Mouse (Mus musculus) limb, embryonic 15.5 days (tissue): ENCODE measurements around the gene Fcgrt. TPM values are rescaled to one million over a fixed set of nuclear protein-coding genes. Genes with fewer than 3 reads are reported as not detected.

Experiments
- ATAC-seq: fragments of 200-750 bp; cut with Nextera tagmentation; 2 replicates; pipeline ENCODE4 v1.8.0; 2017; ENCODE audit warnings: low read depth, moderate TSS enrichment; ENCODE audit not compliant: insufficient number of reproducible peaks, low FRiP score, low TSS enrichment
- H3K27ac ChIP-seq: fragments of 300-500 bp; sonication (generic); 2 replicates; pipeline ENCODE4 v1.5.1; 2015; ENCODE audit warnings: moderate library complexity, mild to moderate bottlenecking, inconsistent platforms
- H3K27me3 ChIP-seq: fragments of 300-500 bp; sonication (generic); 2 replicates; pipeline ENCODE4 v1.6.1; 2015; ENCODE audit warnings: inconsistent platforms
- H3K36me3 ChIP-seq: fragments of 300-500 bp; sonication (generic); 2 replicates; pipeline ENCODE4 v1.6.1; 2015; ENCODE audit warnings: inconsistent platforms
- H3K4me1 ChIP-seq: fragments of 300-500 bp; sonication (generic); 2 replicates; pipeline ENCODE4 v1.6.1; 2015; ENCODE audit warnings: inconsistent platforms
- H3K4me2 ChIP-seq: fragments of 300-500 bp; sonication (generic); 2 replicates; pipeline ENCODE4 v1.6.1; 2015; ENCODE audit warnings: mild to moderate bottlenecking, inconsistent platforms
- H3K4me3 ChIP-seq: fragments of 300-500 bp; sonication (generic); 2 replicates; pipeline ENCODE4 v1.5.1; 2015; ENCODE audit warnings: mild to moderate bottlenecking, inconsistent platforms
- H3K9ac ChIP-seq: fragments of 300-500 bp; sonication (generic); 2 replicates; pipeline ENCODE4 v1.6.1; 2015; ENCODE audit warnings: inconsistent platforms
- H3K9me3 ChIP-seq: fragments of 300-500 bp; sonication (generic); 2 replicates; pipeline ENCODE4 v1.6.1; 2016; ENCODE audit warnings: inconsistent platforms
- WGBS: fragments of 180-500 bp; shearing (Covaris S2); methylation state at CpG from one replicate; pipeline ENCODE4 v1.1.7; 2015; 5-methylcytosine and 5-hydroxymethylcytosine counted together
- polyA plus RNA-seq: library from polyadenylated mRNA; unstranded; fragments of >200 nt; fragmentation: Nextera tagmentation; extraction: Ambion mirVana; gene quantifications from 2 replicates; pipeline ENCODE4 v1.2.1, GENCODE M21; 2015

The Fcgrt gene
- polyA plus RNA-seq, 1 experiment from 2014 or later: 99.7 TPM

- ATAC-seq: no peak
- 63% methylated on average over 8 of the region's 8 CpGs for WGBS
- Histone ChIP-seq H3K27ac (no peak overlapping the region), H3K9ac (no peak overlapping the region), H3K36me3 (peaks cover 34% of the 10 kb centered on the region), H3K4me3 (no peak overlapping the region), H3K9me3 (no peaks in the 10 kb centered on the region), H3K4me2 (no peak overlapping the region), H3K27me3 (0 out of 2 replicates have a peak, but pooled peaks cover 5% of the 10 kb centered on the region), H3K4me1 (peaks cover 9% of the 10 kb centered on the region)
Measured at GRCm38 (mm10) chr7:45139904-45140723, 36.5 kb upstream of the Fcgrt start.

- no peak for ATAC-seq
- WGBS: 79% methylated on average over 1 of the region's 1 CpGs
- H3K9ac ChIP-seq: no peak overlapping the region
- H3K27ac ChIP-seq: no peak overlapping the region
- H3K4me1 ChIP-seq: peaks cover 15% of the 10 kb centered on the region
- H3K27me3 ChIP-seq: 0 out of 2 replicates have a peak, but pooled peaks cover 6% of the 10 kb centered on the region
- H3K4me2 ChIP-seq: no peak overlapping the region
- H3K36me3 ChIP-seq: peaks cover 17% of the 10 kb centered on the region
- H3K4me3 ChIP-seq: no peak overlapping the region
- no peaks in the 10 kb centered on the region for H3K9me3 ChIP-seq
Measured at GRCm38 (mm10) chr7:45138403-45138802, 34.8 kb upstream of the Fcgrt start.

GRCm38 (mm10) chr7:45137171-45138006 lies 33.7 kb upstream of the Fcgrt start:
- Histone ChIP-seq H3K4me2 (no peak overlapping the region), H3K4me1 (peaks cover 15% of the 10 kb centered on the region), H3K27me3 (0 out of 2 replicates have a peak, but pooled peaks cover 6% of the 10 kb centered on the region), H3K27ac (no peak overlapping the region), H3K9ac (no peak overlapping the region), H3K36me3 (peaks cover 8% of the 10 kb centered on the region), H3K4me3 (no peak overlapping the region), H3K9me3 (no peaks in the 10 kb centered on the region)
- no peak for ATAC-seq
- 81% methylated on average over 12 of the region's 12 CpGs for WGBS

GRCm38 (mm10) chr7:45135993-45136567 lies 32.4 kb upstream of the Fcgrt start, which contains the start of the genes Gm45713 and Flt3l:
TSS of gene Gm45713 (minus strand) at chr7:45136231.
TSS of gene Flt3l (minus strand) at chr7:45136432.
- peak; percentile 68; the same call in 1 of the 2 replicates for ATAC-seq
- WGBS: 1% methylated on average over 29 of the region's 29 CpGs

GRCm38 (mm10) chr7:45135370-45135769 lies 31.7 kb upstream of the Fcgrt start:
- peak overlapping the region; percentile 87; the same call in 1 of the 2 replicates for H3K4me2 ChIP-seq
- H3K4me3 ChIP-seq: peak overlapping the region; percentile 54
- ATAC-seq: no peak
- H3K27ac ChIP-seq: no peak overlapping the region; the same call in 1 of the 2 replicates
- H3K9me3 ChIP-seq: no peaks in the 10 kb centered on the region
- H3K36me3 ChIP-seq: no peaks in the 10 kb centered on the region
- 0 out of 2 replicates have a peak, but pooled peaks cover 6% of the 10 kb centered on the region for H3K27me3 ChIP-seq
- peaks cover 15% of the 10 kb centered on the region for H3K4me1 ChIP-seq
- 73% methylated on average over 3 of the region's 3 CpGs for WGBS
- H3K9ac ChIP-seq: no peak overlapping the region

More at GRCm38 (mm10) chr7:45135993-45136567, 32.4 kb upstream of the Fcgrt start, which contains the start of the genes Gm45713 and Flt3l:
- Histone ChIP-seq H3K9ac (peak within 1 kb of the TSS; percentile 42), H3K36me3 (no peaks in the 10 kb centered on the region), H3K4me3 (peak within 1 kb of the TSS; percentile 54), H3K27me3 (0 out of 2 replicates have a peak, but pooled peaks cover 6% of the 10 kb centered on the region), H3K4me1 (peaks cover 15% of the 10 kb centered on the region), H3K27ac (peak within 1 kb of the TSS; percentile 51; the same call in 1 of the 2 replicates), H3K4me2 (peak within 1 kb of the TSS; percentile 87), H3K9me3 (no peaks in the 10 kb centered on the region)

- no peak overlapping the region for H3K9ac ChIP-seq
- peak; percentile 46; the same call in 1 of the 2 replicates for ATAC-seq
Measured at GRCm38 (mm10) chr7:45134544-45135026, 30.9 kb upstream of the Fcgrt start.

GRCm38 (mm10) chr7:45133446-45134159 lies 30.0 kb upstream of the Fcgrt start:
- H3K27ac ChIP-seq: no peak overlapping the region
- H3K4me3 ChIP-seq: no peak overlapping the region
- WGBS: 71% methylated on average over 8 of the region's 8 CpGs
- H3K9me3 ChIP-seq: no peaks in the 10 kb centered on the region
- no peak overlapping the region for H3K4me2 ChIP-seq
- 0 out of 2 replicates have a peak, but pooled peaks cover 6% of the 10 kb centered on the region for H3K27me3 ChIP-seq
- no peak for ATAC-seq
- H3K9ac ChIP-seq: no peak overlapping the region
- peaks cover 24% of the 10 kb centered on the region for H3K4me1 ChIP-seq
- no peaks in the 10 kb centered on the region for H3K36me3 ChIP-seq

More at GRCm38 (mm10) chr7:45134544-45135026, 30.9 kb upstream of the Fcgrt start:
- H3K4me3 ChIP-seq: no peak overlapping the region
- WGBS: 13% methylated on average over 12 of the region's 12 CpGs
- H3K9me3 ChIP-seq: no peaks in the 10 kb centered on the region
- no peak overlapping the region for H3K27ac ChIP-seq
- H3K36me3 ChIP-seq: no peaks in the 10 kb centered on the region
- peak overlapping the region; percentile 12; the same call in 1 of the 2 replicates for H3K4me2 ChIP-seq
- H3K4me1 ChIP-seq: peaks cover 19% of the 10 kb centered on the region
- H3K27me3 ChIP-seq: 0 out of 2 replicates have a peak, but pooled peaks cover 6% of the 10 kb centered on the region

GRCm38 (mm10) chr7:45131850-45132249 lies 28.2 kb upstream of the Fcgrt start:
- Histone ChIP-seq H3K36me3 (peaks cover 7% of the 10 kb centered on the region), H3K9me3 (no peaks in the 10 kb centered on the region), H3K4me2 (no peak overlapping the region), H3K9ac (no peak overlapping the region), H3K27ac (no peak overlapping the region), H3K4me3 (no peak overlapping the region), H3K27me3 (0 out of 2 replicates have a peak, but pooled peaks cover 6% of the 10 kb centered on the region), H3K4me1 (peaks cover 31% of the 10 kb centered on the region)
- WGBS: 83% methylated on average over 11 of the region's 11 CpGs
- ATAC-seq: no peak

GRCm38 (mm10) chr7:45129776-45130512 lies 26.3 kb upstream of the Fcgrt start:
- Histone ChIP-seq H3K36me3 (peaks cover 26% of the 10 kb centered on the region), H3K4me2 (peak overlapping the region; percentile 60), H3K27ac (peak overlapping the region; percentile 90), H3K27me3 (no peaks in the 10 kb centered on the region), H3K9ac (no peak overlapping the region), H3K4me1 (peaks cover 40% of the 10 kb centered on the region), H3K4me3 (peak overlapping the region; percentile 90), H3K9me3 (no peaks in the 10 kb centered on the region)
- ATAC-seq: no peak
- 65% methylated on average over 15 of the region's 15 CpGs for WGBS

- H3K27me3 ChIP-seq: no peaks in the 10 kb centered on the region
- peak overlapping the region; percentile 53 for H3K9ac ChIP-seq
- H3K4me1 ChIP-seq: peaks cover 38% of the 10 kb centered on the region
- H3K4me2 ChIP-seq: peak overlapping the region; percentile 60
- peaks cover 26% of the 10 kb centered on the region for H3K36me3 ChIP-seq
- peak overlapping the region; percentile 90 for H3K4me3 ChIP-seq
- H3K9me3 ChIP-seq: no peaks in the 10 kb centered on the region
- peak overlapping the region; percentile 90 for H3K27ac ChIP-seq
- whole genome bisulfite sequencing: under 1% methylated on average over 17 of the region's 17 CpGs
- ATAC-seq: no peak
Measured at GRCm38 (mm10) chr7:45129318-45129717, 25.7 kb upstream of the Fcgrt start.
